Mouse (Mus musculus) ES-E14 (cell line): Measurements from ENCODE around the gene Mamld1.

ENCODE experiments used
- CHD2 ChIP-seq: IDR thresholded peaks from 2 replicates; pipeline ENCODE4 v1.6.1; 2014; ENCODE audit warnings: mild to moderate bottlenecking, low read depth, low read length, inconsistent platforms
- HCFC1 ChIP-seq: IDR thresholded peaks from 2 replicates; pipeline ENCODE4 v1.6.1; 2012; ENCODE audit warnings: low read length, inconsistent platforms, borderline replicate concordance; ENCODE audit not compliant: insufficient read depth
- MAFK ChIP-seq: IDR thresholded peaks from 2 replicates; pipeline ENCODE4 v1.6.1; 2014; ENCODE audit warnings: mild to moderate bottlenecking, low read depth, low read length, inconsistent platforms; ENCODE audit not compliant: insufficient read depth
- ZC3H11A ChIP-seq: IDR thresholded peaks from 2 replicates; pipeline ENCODE4 v1.6.1; 2012; ENCODE audit warnings: low read depth, mild to moderate bottlenecking, inconsistent platforms, low read length, borderline replicate concordance
- ZNF384 ChIP-seq: IDR thresholded peaks from 2 replicates; pipeline ENCODE4 v1.6.1; 2012; ENCODE audit warnings: low read depth, low read length, inconsistent platforms

GRCm38 (mm10) chrX:71183671-71184070, 133.6 kb downstream of the Mamld1 start:
- TF ChIP-seq ZNF384 = no peak
- no peak for TF ChIP-seq CHD2
- TF ChIP-seq MAFK = no peak
- TF ChIP-seq HCFC1 = no peak
- no peak for TF ChIP-seq ZC3H11A
